Mouse (Mus musculus): ENCODE results near the gene Ctdspl2. TPM values are rescaled to one million over a fixed set of nuclear protein-coding genes. Genes with fewer than 3 reads are reported as not detected.
"Not testable (repeated sequence)": the region's sequence is repeated elsewhere in the genome, so short reads cannot be mapped to it uniquely, and the experiment has no call there.

The Ctdspl2 gene
- polyA plus RNA-seq, 1 experiment from 2014 or later: 44.4 TPM

DNA sequence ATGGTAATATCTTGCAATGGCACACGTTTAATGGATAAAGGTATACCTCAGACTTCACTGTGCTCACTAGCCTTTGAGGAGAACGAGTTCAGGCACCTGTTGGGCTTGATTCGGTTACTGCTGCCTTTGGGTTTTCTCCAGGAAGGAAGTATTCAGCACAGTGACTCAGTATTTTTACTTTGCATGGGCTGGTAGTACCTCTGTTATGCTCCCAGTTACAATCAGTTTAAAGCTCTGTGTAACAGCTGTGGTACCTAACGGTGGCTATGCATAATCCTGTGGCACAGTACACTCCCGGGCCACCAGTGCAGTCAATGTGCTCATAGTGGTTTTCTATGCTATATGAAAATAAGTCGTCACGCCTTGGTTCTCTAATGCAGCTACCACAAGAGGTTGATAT is 55.6 kb downstream of the Ctdspl2 start:
- Histone ChIP-seq H3K27ac (ENCODE audit: poor library complexity, severe bottlenecking) (no peak overlapping the region), H3K4me3 (no peak overlapping the region), H3K27me3 (replicated peaks) (no peaks in the 10 kb centered on the region), H3K9ac (no peak overlapping the region), H3K36me3 (peaks cover 29% of the 10 kb centered on the region), H3K9me3 (replicated peaks) (no peaks in the 10 kb centered on the region), H3K4me2 (no peak overlapping the region), H3K4me1 (replicated peaks) (no peaks in the 10 kb centered on the region)
- no peak for ATAC-seq (ENCODE audit: insufficient number of reproducible peaks, low FRiP score)
- 84% methylated on average over 7 of the region's 7 CpGs for WGBS

DNA sequence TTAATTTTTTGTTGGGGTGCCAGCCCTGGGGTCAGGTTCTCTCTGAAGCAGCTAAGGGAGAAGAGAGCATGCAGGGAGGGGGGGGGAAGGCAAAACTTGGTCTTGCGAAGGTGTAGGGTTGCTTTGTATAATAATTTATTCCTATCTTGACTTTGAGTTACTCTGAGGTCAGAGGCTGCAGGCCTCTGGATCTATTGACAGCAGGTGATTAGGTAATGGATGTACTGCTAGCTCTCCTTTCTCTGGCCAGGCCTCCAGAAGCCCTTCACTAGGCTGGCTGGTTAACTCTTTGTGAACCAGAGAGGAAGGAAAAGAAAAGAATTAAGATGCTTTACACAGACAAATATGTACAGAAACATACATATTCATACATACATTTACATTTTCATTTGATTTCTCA is 62.9 kb downstream of the Ctdspl2 start:
- Histone ChIP-seq H3K4me1 (replicated peaks) (no peaks in the 10 kb centered on the region), H3K9me3 (replicated peaks) (no peaks in the 10 kb centered on the region), H3K4me2 (no peak overlapping the region), H3K36me3 (peaks cover 1% of the 10 kb centered on the region), H3K27me3 (replicated peaks) (no peaks in the 10 kb centered on the region), H3K4me3 (no peak overlapping the region), H3K27ac (ENCODE audit: poor library complexity, severe bottlenecking) (no peak overlapping the region), H3K9ac (no peak overlapping the region)
- ATAC-seq (ENCODE audit: insufficient number of reproducible peaks, low FRiP score): no peak
- 64% methylated on average over 1 of the region's 1 CpGs for WGBS

- 78% methylated on average over 2 of the region's 2 CpGs for WGBS
- Histone ChIP-seq H3K9ac (no peak overlapping the region), H3K4me2 (no peak overlapping the region), H3K27ac (ENCODE audit: poor library complexity, severe bottlenecking) (no peak overlapping the region), H3K9me3 (replicated peaks) (no peaks in the 10 kb centered on the region), H3K36me3 (no peaks in the 10 kb centered on the region), H3K4me3 (no peak overlapping the region), H3K27me3 (replicated peaks) (no peaks in the 10 kb centered on the region), H3K4me1 (replicated peaks) (no peaks in the 10 kb centered on the region)
- ATAC-seq (ENCODE audit: insufficient number of reproducible peaks, low FRiP score): no peak
Observed at GRCm38 (mm10) chr2:122022284-122022683, 66.5 kb downstream of the Ctdspl2 start.

- not testable (repeated sequence) for H3K9ac ChIP-seq; H3K4me1 ChIP-seq (replicated peaks); H3K27me3 ChIP-seq (replicated peaks); H3K4me3 ChIP-seq; H3K36me3 ChIP-seq; ATAC-seq (ENCODE audit: insufficient number of reproducible peaks, low FRiP score); H3K4me2 ChIP-seq; H3K27ac ChIP-seq (ENCODE audit: poor library complexity, severe bottlenecking); H3K9me3 ChIP-seq (replicated peaks)
- 90% methylated on average over 10 of the region's 10 CpGs for WGBS
Observed at GRCm38 (mm10) chr2:122027091-122027490, 71.3 kb downstream of the Ctdspl2 start.

- ATAC-seq (ENCODE audit: insufficient number of reproducible peaks, low FRiP score): peak; percentile 100
- no peaks in the 10 kb centered on the region; the same call in 1 of the 2 replicates for H3K4me1 ChIP-seq (replicated peaks)
Observed at GRCm38 (mm10) chr2:122027862-122028755, 72.3 kb downstream of the Ctdspl2 start, which contains the start of gene Eif3j1. Gene Eif3j1, plus strand, starts transcription at chr2:122028546.

GRCm38 (mm10) chr2:122028756-122029700 is 73.2 kb downstream of the Ctdspl2 start:
- Histone ChIP-seq H3K27ac (ENCODE audit: poor library complexity, severe bottlenecking) (peak overlapping the region; percentile 88), H3K4me2 (peak overlapping the region; percentile 79), H3K4me3 (peak overlapping the region; percentile 99), H3K4me1 (replicated peaks) (no peaks in the 10 kb centered on the region; the same call in 1 of the 2 replicates), H3K9ac (peak overlapping the region; percentile 97), H3K36me3 (peaks cover 8% of the 10 kb centered on the region), H3K9me3 (replicated peaks) (no peaks in the 10 kb centered on the region), H3K27me3 (replicated peaks) (no peaks in the 10 kb centered on the region)
- WGBS: under 1% methylated on average over 70 of the region's 71 CpGs
- ATAC-seq (ENCODE audit: insufficient number of reproducible peaks, low FRiP score): peak; percentile 60

More at GRCm38 (mm10) chr2:122027862-122028755, 72.3 kb downstream of the Ctdspl2 start, which contains the start of gene Eif3j1:
- H3K4me3 ChIP-seq: peak within 1 kb of the TSS; percentile 99
- no peaks in the 10 kb centered on the region for H3K27me3 ChIP-seq (replicated peaks)
- H3K9me3 ChIP-seq (replicated peaks): no peaks in the 10 kb centered on the region
- H3K9ac ChIP-seq: peak within 1 kb of the TSS; percentile 97
- H3K36me3 ChIP-seq: 0 out of 2 replicates have a peak, but pooled peaks cover under 1% of the 10 kb centered on the region
- WGBS: under 1% methylated on average over 60 of the region's 67 CpGs
- peak within 1 kb of the TSS; percentile 79 for H3K4me2 ChIP-seq
- H3K27ac ChIP-seq (ENCODE audit: poor library complexity, severe bottlenecking): peak within 1 kb of the TSS; percentile 93

DNA sequence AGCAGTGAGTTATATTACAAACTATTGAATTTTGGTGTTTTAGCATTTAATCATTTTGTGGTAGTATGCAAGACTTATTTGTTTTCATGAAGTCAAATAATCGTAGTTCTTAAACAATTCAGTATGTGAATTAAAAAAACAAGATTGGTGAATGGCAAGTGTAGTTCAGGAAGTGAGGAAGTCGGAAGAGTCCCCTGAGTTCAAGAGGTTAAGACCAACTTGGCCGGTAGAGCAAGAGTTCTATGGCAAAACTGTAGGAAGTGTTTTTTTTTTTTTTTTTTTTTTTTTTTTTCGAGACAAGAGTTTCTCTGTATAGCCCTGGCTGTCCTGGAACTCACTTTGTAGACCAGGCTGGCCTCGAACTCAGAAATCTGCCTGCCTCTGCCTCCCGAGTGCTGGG is 76.2 kb downstream of the Ctdspl2 start:
- Histone ChIP-seq H3K4me2 (no peak overlapping the region), H3K4me3 (no peak overlapping the region), H3K9ac (no peak overlapping the region), H3K36me3 (peaks cover 14% of the 10 kb centered on the region), H3K27ac (ENCODE audit: poor library complexity, severe bottlenecking) (no peak overlapping the region), H3K27me3 (replicated peaks) (no peaks in the 10 kb centered on the region), H3K9me3 (replicated peaks) (no peaks in the 10 kb centered on the region), H3K4me1 (replicated peaks) (peaks cover 8% of the 10 kb centered on the region; the same call in 1 of the 2 replicates)
- WGBS: 77% methylated on average over 5 of the region's 6 CpGs
- no peak for ATAC-seq (ENCODE audit: insufficient number of reproducible peaks, low FRiP score)

GRCm38 (mm10) chr2:122036064-122036463 is 80.3 kb downstream of the Ctdspl2 start:
- H3K9ac ChIP-seq: no peak overlapping the region
- H3K4me2 ChIP-seq: no peak overlapping the region
- peaks cover 8% of the 10 kb centered on the region; the same call in 1 of the 2 replicates for H3K4me1 ChIP-seq (replicated peaks)
- no peaks in the 10 kb centered on the region for H3K27me3 ChIP-seq (replicated peaks)
- no peak overlapping the region for H3K27ac ChIP-seq (ENCODE audit: poor library complexity, severe bottlenecking)
- no peak overlapping the region for H3K4me3 ChIP-seq
- H3K9me3 ChIP-seq (replicated peaks): no peaks in the 10 kb centered on the region
- 58% methylated on average over 3 of the region's 3 CpGs for WGBS
- ATAC-seq (ENCODE audit: insufficient number of reproducible peaks, low FRiP score): no peak
- H3K36me3 ChIP-seq: peaks cover 28% of the 10 kb centered on the region

DNA sequence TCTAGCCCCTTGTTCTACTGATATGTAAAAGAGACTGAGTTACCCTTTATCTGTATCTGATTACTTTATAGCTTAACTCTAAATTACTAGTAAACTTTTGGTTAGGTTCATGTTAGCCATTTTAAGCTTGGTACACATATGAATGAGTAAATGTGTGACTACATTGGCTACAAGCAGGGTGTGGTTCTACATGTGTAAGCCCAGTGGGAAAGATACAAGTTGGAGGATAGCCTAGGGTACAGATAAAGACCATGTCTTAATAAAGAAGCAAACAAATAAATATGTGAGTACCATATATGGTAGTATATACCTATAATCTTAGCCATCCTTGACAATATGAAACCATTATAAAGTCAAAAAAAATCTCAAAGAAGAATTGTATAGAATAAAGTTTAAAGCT is 88.1 kb downstream of the Ctdspl2 start:
- Histone ChIP-seq H3K27ac (ENCODE audit: poor library complexity, severe bottlenecking) (no peak overlapping the region), H3K27me3 (replicated peaks) (no peaks in the 10 kb centered on the region), H3K4me1 (replicated peaks) (no peaks in the 10 kb centered on the region), H3K9me3 (replicated peaks) (no peaks in the 10 kb centered on the region), H3K9ac (no peak overlapping the region), H3K4me2 (no peak overlapping the region), H3K4me3 (no peak overlapping the region), H3K36me3 (peaks cover 42% of the 10 kb centered on the region)
- ATAC-seq (ENCODE audit: insufficient number of reproducible peaks, low FRiP score): no peak

DNA sequence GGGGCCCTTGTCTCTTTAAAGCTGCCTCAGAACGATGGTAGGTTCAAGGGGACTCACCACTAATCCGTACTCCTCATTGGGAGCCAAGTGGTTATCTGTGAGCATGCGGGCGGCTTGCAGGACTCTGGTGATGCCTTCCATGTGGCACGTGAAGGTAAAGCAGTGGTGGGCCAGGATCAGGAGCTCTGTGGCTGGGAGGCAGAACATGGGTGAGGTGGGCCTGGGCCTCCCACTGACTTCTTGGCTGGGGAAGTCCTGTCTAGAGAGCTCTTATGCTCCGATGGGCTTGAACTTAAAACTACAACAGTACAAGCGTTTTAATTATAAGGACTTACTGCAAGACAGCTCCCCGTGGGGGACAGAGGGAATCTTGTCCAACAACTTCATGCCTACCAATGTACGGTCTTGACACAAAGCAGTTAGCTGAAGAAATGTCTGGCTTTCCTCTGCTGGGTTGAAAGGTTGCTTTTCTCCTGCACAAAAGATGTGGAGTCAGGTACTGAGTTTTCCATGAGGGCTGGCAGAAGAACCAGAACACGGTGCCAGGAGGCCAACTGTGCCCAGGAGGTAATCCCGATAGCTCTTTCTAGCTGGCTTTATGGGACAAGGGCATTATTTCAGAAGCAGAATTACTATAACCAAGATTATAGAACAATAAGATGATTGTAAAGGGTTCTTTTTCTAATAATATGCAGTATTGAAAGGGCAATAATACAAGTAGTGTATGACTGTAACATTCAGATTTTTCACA is 103.7 kb downstream of the Ctdspl2 start:
- Histone ChIP-seq H3K27ac (ENCODE audit: poor library complexity, severe bottlenecking) (no peak overlapping the region), H3K4me3 (no peak overlapping the region), H3K9me3 (replicated peaks) (no peaks in the 10 kb centered on the region), H3K4me1 (replicated peaks) (peaks cover 18% of the 10 kb centered on the region), H3K4me2 (no peak overlapping the region), H3K9ac (no peak overlapping the region), H3K27me3 (replicated peaks) (no peaks in the 10 kb centered on the region), H3K36me3 (peaks cover 41% of the 10 kb centered on the region)
- ATAC-seq (ENCODE audit: insufficient number of reproducible peaks, low FRiP score): no peak
- WGBS: 72% methylated on average over 11 of the region's 11 CpGs
